Mouse (Mus musculus) C2C12 (cell line): Measurements from ENCODE around the gene Gm10570. TPM values are rescaled to one million over a fixed set of nuclear protein-coding genes. Genes with fewer than 3 reads are reported as not detected.
A peak's percentile ranks its signal among the peaks of the same experiment; 100 is the strongest.

Source experiments
- H3K27me3 ChIP-seq: one replicate; pipeline ENCODE4 v1.6.1; 2011; ENCODE audit not compliant: control insufficient read depth, insufficient read depth, insufficient read length
- H3K36me3 ChIP-seq: one replicate; pipeline ENCODE4 v1.6.1; 2011; ENCODE audit not compliant: control insufficient read depth, insufficient read depth
- H3K4me3 ChIP-seq: one replicate; pipeline ENCODE4 v1.5.1; 2011; ENCODE audit warnings: mild to moderate bottlenecking, control low read depth; ENCODE audit not compliant: poor library complexity, insufficient read depth, severe bottlenecking
- H3K79me2 ChIP-seq: one replicate; pipeline ENCODE4 v1.6.1; 2011; ENCODE audit not compliant: control insufficient read depth, insufficient read depth
- H3K79me3 ChIP-seq: one replicate; pipeline ENCODE4 v1.6.1; 2011; ENCODE audit warnings: low read depth, control low read depth
- H3ac ChIP-seq: one replicate; pipeline ENCODE3; 2011; ENCODE audit warnings: low read depth; ENCODE audit not compliant: control insufficient read depth, insufficient read length
- CEBPB ChIP-seq: IDR thresholded peaks from one replicate; pipeline ENCODE4 v1.6.1; 2011; ENCODE audit warnings: low read depth, mild to moderate bottlenecking, control low read depth, moderate library complexity
- CTCF ChIP-seq: IDR thresholded peaks from one replicate; pipeline ENCODE4 v1.5.1; 2011; ENCODE audit not compliant: control insufficient read depth, insufficient read depth, insufficient read length
- FOSL1 ChIP-seq: IDR thresholded peaks from one replicate; pipeline ENCODE4 v1.8.0; 2011; ENCODE audit warnings: mild to moderate bottlenecking, low read length; ENCODE audit not compliant: poor library complexity, insufficient read depth, severe bottlenecking
- MAX ChIP-seq: IDR thresholded peaks from one replicate; pipeline ENCODE4 v1.6.1; 2011; ENCODE audit warnings: mild to moderate bottlenecking, control low read depth
- MYOD1 ChIP-seq: IDR thresholded peaks from one replicate; pipeline ENCODE4 v1.6.1; 2011; ENCODE audit warnings: low read depth; ENCODE audit not compliant: control insufficient read depth, insufficient read length
- MYOG ChIP-seq: IDR thresholded peaks from one replicate; pipeline ENCODE4 v1.6.1; 2011; ENCODE audit not compliant: control insufficient read depth, insufficient read length; ENCODE audit errors: extremely low read depth
- USF1 ChIP-seq: IDR thresholded peaks from one replicate; pipeline ENCODE4 v1.6.1; 2011; ENCODE audit warnings: low read depth, mild to moderate bottlenecking, control low read depth, moderate library complexity
- polyA plus RNA-seq: library from polyadenylated mRNA; unstranded; fragments of >200 nt; fragmentation: generic; extraction: Trizol; gene quantifications from one replicate; pipeline ENCODE4 v1.2.1, GENCODE M21; 2012; ENCODE audit warnings: missing spikeins

The Gm10570 gene
- polyA plus RNA-seq, 1 experiment = not detected

DNA sequence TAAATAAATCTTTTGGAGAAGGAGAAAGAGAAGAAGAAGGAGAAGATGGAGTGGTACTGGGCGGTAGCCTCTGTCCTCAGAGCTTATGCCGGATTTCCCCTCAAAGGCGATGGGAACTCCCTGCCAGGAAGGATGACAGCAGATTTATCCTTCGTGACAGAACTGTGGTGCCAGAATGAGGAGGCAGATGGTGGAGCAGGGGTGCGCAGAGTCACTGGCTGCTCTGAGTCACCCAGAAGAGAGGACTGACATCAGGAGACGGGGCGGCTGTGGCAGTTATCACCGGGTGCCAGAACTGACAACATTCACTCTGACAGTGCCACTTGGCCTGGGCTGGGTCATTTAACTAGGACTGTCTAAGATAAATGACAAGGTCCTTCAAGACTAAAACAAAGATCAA, 38.4 kb downstream of the Gm10570 start:
- H3K79me3 ChIP-seq = peaks cover 3% of the 10 kb centered on the region
- peak; percentile 32 for TF ChIP-seq MAX
- no peak for TF ChIP-seq FOSL1
- peak; percentile 35 for TF ChIP-seq MYOD1
- TF ChIP-seq CTCF = no peak
- TF ChIP-seq MYOG = no peak

DNA sequence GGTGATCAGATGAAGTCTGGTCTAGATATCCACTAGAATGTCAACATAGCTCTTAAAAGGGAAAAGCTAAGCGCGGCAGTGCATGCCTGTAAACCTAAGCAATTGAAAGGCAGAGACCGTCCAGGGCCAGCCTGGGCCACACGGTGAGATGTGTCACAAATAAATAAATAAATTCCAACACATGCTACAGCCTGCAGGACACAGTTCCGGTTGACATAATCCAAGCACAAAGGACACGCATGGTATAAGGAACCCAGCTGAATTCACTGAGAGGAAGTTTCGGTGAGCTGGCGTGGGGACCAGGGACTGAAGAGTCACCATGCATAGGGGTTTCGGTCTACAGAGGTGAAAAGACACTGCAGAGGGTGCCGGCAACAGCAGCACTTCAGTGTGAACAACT, 39.7 kb downstream of the Gm10570 start:
- Histone ChIP-seq H3K79me2 (no peaks in the 10 kb centered on the region), H3K27me3 (no peaks in the 10 kb centered on the region), H3K79me3 (peaks cover 3% of the 10 kb centered on the region), H3K4me3 (no peak overlapping the region), H3ac (no peak overlapping the region), H3K36me3 (no peaks in the 10 kb centered on the region)
- TF ChIP-seq CTCF (no peak), FOSL1 (no peak), CEBPB (no peak), MYOG (no peak), MAX (no peak), MYOD1 (no peak)

More for the DNA sequence above, 38.4 kb downstream of the Gm10570 start:
- Histone ChIP-seq H3K79me2 (peaks cover 7% of the 10 kb centered on the region), H3ac (no peak overlapping the region), H3K4me3 (no peak overlapping the region), H3K27me3 (no peaks in the 10 kb centered on the region), H3K36me3 (no peaks in the 10 kb centered on the region)

DNA sequence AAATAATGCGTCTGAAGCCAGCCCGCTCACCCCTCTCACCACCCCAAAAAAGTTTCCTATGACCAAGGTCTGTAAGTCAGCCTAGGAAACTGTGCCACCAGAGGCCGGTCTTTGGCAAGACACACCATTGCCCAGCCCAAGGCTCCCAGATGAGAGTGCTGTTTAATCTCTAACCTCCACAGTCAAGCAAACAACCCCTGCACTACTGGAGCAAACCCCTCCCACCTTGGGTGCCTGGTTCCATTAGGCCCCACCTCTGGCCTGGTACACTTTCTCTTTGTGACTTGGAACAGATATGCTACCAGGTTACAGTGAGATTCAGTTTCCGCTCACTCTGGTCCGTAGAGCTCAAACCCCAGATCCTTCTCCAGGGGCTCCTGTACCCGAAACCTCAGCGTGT, 41.4 kb downstream of the Gm10570 start:
- Histone ChIP-seq H3K4me3 (no peak overlapping the region), H3K79me2 (no peaks in the 10 kb centered on the region), H3ac (no peak overlapping the region), H3K27me3 (no peaks in the 10 kb centered on the region), H3K79me3 (peaks cover 1% of the 10 kb centered on the region), H3K36me3 (no peaks in the 10 kb centered on the region)
- TF ChIP-seq CTCF (no peak), USF1 (no peak), MYOG (no peak), CEBPB (no peak), MAX (no peak), FOSL1 (no peak), MYOD1 (no peak)

DNA sequence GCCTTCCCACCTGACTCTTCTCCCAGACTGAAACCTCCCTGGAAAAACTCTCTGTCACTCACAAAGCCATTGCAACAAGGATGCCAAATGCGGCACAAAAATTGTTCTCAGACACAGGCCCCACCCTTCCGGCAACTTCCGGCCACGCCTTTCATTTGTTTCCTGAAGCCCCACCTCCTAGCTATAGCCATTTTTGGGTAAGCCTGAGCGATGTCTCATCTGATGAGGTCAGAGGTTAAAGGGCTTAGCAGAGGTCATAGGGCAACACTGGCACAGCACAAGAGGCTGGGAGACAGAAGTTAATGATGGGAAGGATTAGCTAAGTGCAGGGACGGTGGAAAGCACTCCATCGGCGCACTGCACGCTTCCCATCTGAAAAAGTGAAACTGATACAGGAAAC, 41.9 kb downstream of the Gm10570 start:
- TF ChIP-seq USF1 (no peak), MYOG (no peak), FOSL1 (no peak), MAX (no peak), MYOD1 (no peak), CTCF (no peak), CEBPB (no peak)
- Histone ChIP-seq H3K36me3 (no peaks in the 10 kb centered on the region), H3K27me3 (no peaks in the 10 kb centered on the region), H3K79me2 (no peaks in the 10 kb centered on the region), H3ac (no peak overlapping the region), H3K4me3 (no peak overlapping the region), H3K79me3 (no peaks in the 10 kb centered on the region)

DNA sequence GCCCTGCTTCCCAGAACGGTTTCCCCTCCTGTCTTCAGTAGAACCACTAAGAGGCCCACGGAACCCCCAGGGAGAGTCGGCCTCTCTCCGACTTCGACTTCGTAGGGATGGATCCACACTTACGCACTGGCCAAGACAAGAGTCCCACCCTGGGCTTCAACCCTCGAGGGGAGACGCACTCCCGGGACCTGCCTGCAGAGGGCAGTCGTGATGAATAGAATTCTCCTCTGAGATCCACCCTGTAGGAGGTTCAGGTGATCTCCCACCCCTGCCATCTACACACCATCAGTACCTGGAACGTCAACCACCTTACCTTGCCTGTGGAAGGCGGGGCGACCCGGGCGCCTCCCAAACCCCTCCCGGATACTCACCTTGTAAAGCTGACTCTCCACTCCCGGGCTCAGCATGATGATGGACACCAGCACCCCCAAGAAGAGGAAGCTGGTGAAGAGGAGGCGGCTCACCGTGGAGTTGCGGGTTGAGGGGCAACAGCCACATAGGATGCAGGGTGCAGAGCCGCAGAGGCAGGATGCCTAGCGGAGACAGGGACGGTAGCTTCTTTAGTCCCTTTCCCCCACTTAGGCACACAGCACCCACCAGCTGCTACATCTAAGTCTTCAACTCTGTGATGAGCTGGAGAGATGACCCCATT, 43.6 kb downstream of the Gm10570 start:
- Histone ChIP-seq H3ac (no peak overlapping the region), H3K36me3 (no peaks in the 10 kb centered on the region), H3K79me3 (no peaks in the 10 kb centered on the region), H3K79me2 (no peaks in the 10 kb centered on the region), H3K27me3 (no peaks in the 10 kb centered on the region), H3K4me3 (no peak overlapping the region)
- TF ChIP-seq FOSL1 (no peak), CTCF (peak; percentile 61), MYOG (no peak), MAX (no peak), CEBPB (no peak)

DNA sequence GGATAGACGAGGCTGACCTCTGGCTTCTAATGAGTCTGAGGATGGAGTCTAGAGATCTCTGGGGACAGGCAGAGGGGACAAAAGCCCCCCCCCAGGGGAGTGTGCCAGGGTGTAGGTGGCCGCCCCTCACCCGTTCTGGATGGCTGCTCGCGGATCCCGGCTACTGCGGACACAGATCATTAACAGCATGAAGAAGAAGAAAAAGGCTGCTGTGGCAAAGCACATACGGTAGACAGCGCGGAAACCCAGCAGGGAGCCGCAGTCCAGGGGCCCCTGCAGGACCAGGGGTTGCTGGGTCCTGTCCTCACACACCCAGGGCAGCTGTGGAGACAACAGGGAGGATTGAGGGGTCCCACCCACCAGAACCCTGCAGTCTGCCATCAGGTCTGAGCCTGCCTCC, 44.3 kb downstream of the Gm10570 start:
- Histone ChIP-seq H3K36me3 (no peaks in the 10 kb centered on the region), H3K79me3 (no peaks in the 10 kb centered on the region), H3K4me3 (no peak overlapping the region), H3K27me3 (no peaks in the 10 kb centered on the region), H3ac (no peak overlapping the region), H3K79me2 (no peaks in the 10 kb centered on the region)
- no peak for TF ChIP-seq CEBPB
- TF ChIP-seq FOSL1 = no peak
- no peak for TF ChIP-seq MYOG
- no peak for TF ChIP-seq MYOD1
- TF ChIP-seq USF1 = no peak
